Mouse (Mus musculus): ENCODE results near the gene Tab3. TPM values are rescaled to one million over a fixed set of nuclear protein-coding genes. Genes with fewer than 3 reads are reported as not detected.
A peak's percentile ranks its signal among the peaks of the same experiment; 100 is the strongest.

The Tab3 gene
- 9.0 and 9.4 TPM in 2 replicates for polyA plus RNA-seq (2012; rRNA removed)

DNA sequence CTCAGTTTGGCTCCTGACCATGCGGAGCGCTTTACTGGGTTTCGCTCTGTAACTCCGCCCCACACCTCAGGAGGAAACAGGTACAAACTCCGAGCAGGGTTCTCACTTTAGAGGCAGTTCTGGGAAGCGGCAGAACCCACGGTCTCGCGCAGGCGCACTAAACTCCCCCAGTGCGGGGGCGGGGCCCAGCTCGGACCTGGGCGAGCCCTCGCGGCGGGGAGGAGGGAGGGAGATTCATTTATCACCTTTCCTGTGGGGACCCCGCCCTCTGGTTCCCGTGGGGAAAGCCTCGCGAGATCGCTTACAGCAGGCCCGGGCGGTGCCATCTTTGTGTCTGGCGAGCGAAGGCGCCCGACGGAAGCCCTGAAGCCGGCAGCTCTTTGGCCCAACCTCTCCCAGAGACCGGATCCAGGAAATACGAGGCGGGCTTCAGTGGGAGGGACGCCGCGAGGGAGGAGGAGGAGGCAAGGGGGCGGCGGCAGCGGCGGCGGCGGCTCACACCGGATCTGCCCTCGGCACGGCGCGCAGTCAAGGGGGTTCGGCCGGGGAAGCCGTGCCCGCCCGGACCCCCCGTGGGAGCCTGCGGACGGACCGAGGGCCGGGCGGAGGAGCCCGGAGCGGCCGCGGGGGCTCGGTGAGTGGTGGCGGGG lies at the start of gene Tab3:
Tab3 (plus strand) TSS at position 491 of the 650 bp plus-strand sequence.
- Histone ChIP-seq H3K27me3 (ENCODE audit: control insufficient read depth, insufficient read depth, low read length) (no peaks in the 10 kb centered on the region), H3K27ac (ENCODE audit: insufficient read depth, low read length) (no peak within 1 kb of the TSS), H3K4me3 (replicated peaks; ENCODE audit: insufficient read depth, low read depth, low read length) (peak within 1 kb of the TSS; percentile 72), H3K4me1 (ENCODE audit: control insufficient read depth, insufficient read depth, low read length) (no peaks in the 10 kb centered on the region)
- TF ChIP-seq POLR2A (IDR thresholded peaks at IDR 0.05; ENCODE audit: borderline replicate concordance, insufficient read depth, low read length) (no peak; the same call in 1 of the 2 replicates), CTCF (IDR thresholded peaks at IDR 0.05; ENCODE audit: borderline replicate concordance, insufficient read depth, low read depth, low read length) (no peak)
- WGBS = 8% methylated on average over 48 of the region's 64 CpGs
- peak; percentile 93 to 96 for DNase-seq

DNA sequence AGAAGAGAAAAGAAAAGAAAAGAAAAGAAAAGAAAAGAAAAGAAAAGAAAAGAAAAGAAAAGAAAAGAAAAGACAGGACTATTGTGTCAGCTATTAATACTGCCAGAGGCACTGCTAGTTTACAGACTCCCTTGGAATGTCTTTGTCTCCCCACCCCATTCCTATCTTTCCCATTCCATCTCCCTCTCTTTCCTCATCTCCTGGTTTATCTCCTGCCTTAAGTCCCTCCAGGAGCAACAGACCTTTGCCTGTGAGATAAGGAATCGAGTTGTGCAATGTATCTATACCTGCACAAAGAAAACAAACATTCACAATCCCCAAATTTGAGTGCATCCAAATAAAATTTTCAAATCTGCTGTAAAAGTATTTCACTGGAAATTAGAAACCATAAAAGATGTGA lies 48.3 kb upstream of the Tab3 start:
- WGBS = 81% methylated on average over 1 of the region's 1 CpGs
- no peaks in the 10 kb centered on the region for H3K4me1 ChIP-seq (ENCODE audit: control insufficient read depth, insufficient read depth, low read length)
- no peak overlapping the region for H3K4me3 ChIP-seq (replicated peaks; ENCODE audit: insufficient read depth, low read depth, low read length)
- no peak overlapping the region for H3K27ac ChIP-seq (ENCODE audit: insufficient read depth, low read length)
- no peak for DNase-seq
- no peaks in the 10 kb centered on the region for H3K27me3 ChIP-seq (ENCODE audit: control insufficient read depth, insufficient read depth, low read length)
- TF ChIP-seq CTCF (IDR thresholded peaks at IDR 0.05; ENCODE audit: borderline replicate concordance, insufficient read depth, low read depth, low read length) (no peak), POLR2A (IDR thresholded peaks at IDR 0.05; ENCODE audit: borderline replicate concordance, insufficient read depth, low read length) (no peak)

DNA sequence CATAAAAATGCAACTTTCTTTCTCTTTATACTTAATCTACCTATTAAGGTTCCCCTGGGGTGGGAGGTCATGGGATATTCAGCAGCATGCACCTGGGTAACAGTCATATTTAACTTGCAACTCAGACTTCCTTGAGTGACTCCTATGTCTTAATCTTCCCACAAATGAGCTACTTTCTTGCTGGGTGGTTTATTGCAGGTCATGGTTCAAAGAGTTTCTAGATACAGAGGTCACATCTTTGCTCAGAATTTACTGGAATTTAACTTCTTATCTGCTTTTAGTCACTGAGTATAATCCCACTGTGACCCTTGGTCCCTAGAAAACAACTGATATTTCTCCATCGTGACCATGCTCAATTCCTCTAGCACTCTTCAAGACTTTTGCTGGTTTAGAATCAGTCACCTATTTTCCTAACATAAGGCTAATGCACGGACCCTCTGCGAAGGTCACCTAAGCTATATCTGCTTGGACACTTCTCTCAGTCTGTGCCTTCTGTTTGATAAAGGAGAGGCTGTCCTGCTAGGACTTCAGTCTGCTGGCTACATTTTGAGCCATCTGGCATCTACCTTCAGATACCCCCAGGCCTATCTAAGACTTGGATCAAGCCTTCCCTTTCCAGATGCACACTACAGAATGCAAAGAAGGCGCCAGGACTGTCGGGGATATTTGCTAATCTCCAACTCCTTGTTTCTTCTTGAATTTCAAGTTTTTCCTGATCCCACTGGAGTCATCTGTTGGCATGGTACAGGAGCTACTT lies 47.4 kb upstream of the Tab3 start:
- no peak for DNase-seq
- no peaks in the 10 kb centered on the region for H3K27me3 ChIP-seq (ENCODE audit: control insufficient read depth, insufficient read depth, low read length)
- no peaks in the 10 kb centered on the region for H3K4me1 ChIP-seq (ENCODE audit: control insufficient read depth, insufficient read depth, low read length)
- TF ChIP-seq POLR2A (IDR thresholded peaks at IDR 0.05; ENCODE audit: borderline replicate concordance, insufficient read depth, low read length) (no peak), CTCF (IDR thresholded peaks at IDR 0.05; ENCODE audit: borderline replicate concordance, insufficient read depth, low read depth, low read length) (no peak)
- no peak overlapping the region for H3K27ac ChIP-seq (ENCODE audit: insufficient read depth, low read length)
- H3K4me3 ChIP-seq (replicated peaks; ENCODE audit: insufficient read depth, low read depth, low read length) = no peak overlapping the region
- 37% methylated on average over 5 of the region's 5 CpGs for WGBS

DNA sequence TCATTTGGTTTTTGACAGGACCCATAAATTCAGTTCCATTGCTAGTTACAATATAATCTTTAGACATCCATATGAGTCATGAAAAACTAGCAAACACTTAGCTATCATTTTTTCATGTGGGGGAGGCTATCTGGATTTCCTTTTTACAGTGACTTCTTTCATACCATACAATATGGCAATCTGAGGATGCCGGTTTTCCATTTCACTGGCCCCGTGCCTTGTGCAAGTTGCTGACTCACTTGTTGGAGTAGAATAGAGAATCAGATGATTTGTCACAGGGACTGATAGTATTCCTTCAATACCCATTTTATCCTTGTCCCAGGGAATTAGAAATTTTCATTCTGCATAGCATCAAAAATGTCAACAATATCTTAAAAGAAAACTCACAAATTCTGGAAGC lies 14.9 kb upstream of the Tab3 start:
- 79% methylated on average over 2 of the region's 2 CpGs for WGBS
- Histone ChIP-seq H3K4me3 (replicated peaks; ENCODE audit: insufficient read depth, low read depth, low read length) (no peak overlapping the region), H3K27me3 (ENCODE audit: control insufficient read depth, insufficient read depth, low read length) (no peaks in the 10 kb centered on the region), H3K4me1 (ENCODE audit: control insufficient read depth, insufficient read depth, low read length) (no peaks in the 10 kb centered on the region), H3K27ac (ENCODE audit: insufficient read depth, low read length) (no peak overlapping the region)
- no peak for DNase-seq
- TF ChIP-seq POLR2A (IDR thresholded peaks at IDR 0.05; ENCODE audit: borderline replicate concordance, insufficient read depth, low read length) (no peak), CTCF (IDR thresholded peaks at IDR 0.05; ENCODE audit: borderline replicate concordance, insufficient read depth, low read depth, low read length) (no peak)

DNA sequence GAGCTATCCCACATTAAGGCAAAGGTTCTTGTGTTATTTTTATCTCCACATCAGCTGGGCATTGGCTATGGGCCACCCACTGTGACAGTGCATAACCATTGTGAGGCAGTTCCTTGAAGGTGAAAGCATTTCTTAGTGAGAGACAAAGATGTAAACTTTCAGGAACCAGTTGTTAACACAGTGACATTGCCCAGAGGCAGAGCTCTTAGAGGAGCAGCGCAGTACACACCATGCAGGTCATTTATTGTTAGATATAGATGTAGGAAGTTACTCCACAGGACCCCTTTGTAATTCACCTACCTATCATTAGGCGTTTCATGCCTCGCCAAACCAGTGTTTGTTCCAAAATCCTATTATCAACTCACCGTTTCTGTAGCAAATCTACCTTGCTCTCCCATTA lies 7.6 kb upstream of the Tab3 start:
- WGBS = 67% methylated on average over 4 of the region's 4 CpGs
- no peak for TF ChIP-seq POLR2A (IDR thresholded peaks at IDR 0.05; ENCODE audit: borderline replicate concordance, insufficient read depth, low read length)
- Histone ChIP-seq H3K27me3 (ENCODE audit: control insufficient read depth, insufficient read depth, low read length) (no peaks in the 10 kb centered on the region), H3K27ac (ENCODE audit: insufficient read depth, low read length) (no peak overlapping the region), H3K4me3 (replicated peaks; ENCODE audit: insufficient read depth, low read depth, low read length) (no peak overlapping the region), H3K4me1 (ENCODE audit: control insufficient read depth, insufficient read depth, low read length) (no peaks in the 10 kb centered on the region)
- no peak for DNase-seq

DNA sequence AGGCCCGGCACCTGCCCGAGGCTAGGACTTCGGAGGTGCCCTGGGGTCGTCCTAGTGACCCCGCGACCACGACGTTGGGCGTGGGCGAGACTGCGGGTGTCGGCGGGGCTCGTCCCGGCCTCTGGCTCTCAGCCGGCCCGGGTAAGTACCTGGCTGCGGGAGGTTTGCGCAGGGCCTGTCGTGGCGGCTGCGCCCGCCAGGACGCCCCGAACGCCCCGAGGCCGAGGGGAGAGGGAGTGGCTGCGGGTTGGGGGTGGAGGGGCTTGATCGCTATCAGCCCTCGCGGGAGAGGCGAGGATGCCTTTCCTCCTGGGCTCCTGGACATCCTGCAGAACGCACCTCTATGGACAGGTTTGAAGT lies 340 bp downstream of the Tab3 start:
- WGBS = under 1% methylated on average over 18 of the region's 34 CpGs
- TF ChIP-seq POLR2A (IDR thresholded peaks at IDR 0.05; ENCODE audit: borderline replicate concordance, insufficient read depth, low read length) (no peak), CTCF (IDR thresholded peaks at IDR 0.05; ENCODE audit: borderline replicate concordance, insufficient read depth, low read depth, low read length) (no peak)
- Histone ChIP-seq H3K27ac (ENCODE audit: insufficient read depth, low read length) (no peak overlapping the region), H3K4me1 (ENCODE audit: control insufficient read depth, insufficient read depth, low read length) (no peaks in the 10 kb centered on the region), H3K4me3 (replicated peaks; ENCODE audit: insufficient read depth, low read depth, low read length) (peak overlapping the region; percentile 72), H3K27me3 (ENCODE audit: control insufficient read depth, insufficient read depth, low read length) (no peaks in the 10 kb centered on the region)
- DNase-seq = no peak

DNA sequence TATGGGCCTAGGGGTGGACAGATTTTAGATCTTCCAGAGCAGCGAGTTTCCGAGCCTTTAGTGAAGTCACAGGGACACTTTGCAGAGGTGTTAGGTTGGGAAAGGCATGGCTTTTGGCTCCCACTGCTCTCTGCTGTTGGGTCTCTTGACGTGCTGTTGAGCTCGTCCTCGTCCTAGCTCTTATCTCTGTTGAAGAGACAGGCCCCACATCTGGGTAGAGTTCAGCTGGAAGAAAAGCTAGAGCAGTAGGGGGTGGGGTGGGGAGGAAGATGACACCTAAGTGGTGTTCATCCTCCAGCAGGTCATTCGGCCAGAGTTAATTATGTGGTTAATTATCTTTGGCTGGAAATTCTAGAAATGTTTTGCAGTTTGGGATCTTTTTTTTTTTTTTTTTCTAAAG lies 2.5 kb downstream of the Tab3 start:
- TF ChIP-seq CTCF (IDR thresholded peaks at IDR 0.05; ENCODE audit: borderline replicate concordance, insufficient read depth, low read depth, low read length) = no peak
- TF ChIP-seq POLR2A (IDR thresholded peaks at IDR 0.05; ENCODE audit: borderline replicate concordance, insufficient read depth, low read length) = no peak
- no peak for DNase-seq
- H3K27ac ChIP-seq (ENCODE audit: insufficient read depth, low read length) = no peak overlapping the region
- no peaks in the 10 kb centered on the region for H3K4me1 ChIP-seq (ENCODE audit: control insufficient read depth, insufficient read depth, low read length)
- 77% methylated on average over 6 of the region's 6 CpGs for WGBS
- H3K4me3 ChIP-seq (replicated peaks; ENCODE audit: insufficient read depth, low read depth, low read length) = no peak overlapping the region
- H3K27me3 ChIP-seq (ENCODE audit: control insufficient read depth, insufficient read depth, low read length) = no peaks in the 10 kb centered on the region

DNA sequence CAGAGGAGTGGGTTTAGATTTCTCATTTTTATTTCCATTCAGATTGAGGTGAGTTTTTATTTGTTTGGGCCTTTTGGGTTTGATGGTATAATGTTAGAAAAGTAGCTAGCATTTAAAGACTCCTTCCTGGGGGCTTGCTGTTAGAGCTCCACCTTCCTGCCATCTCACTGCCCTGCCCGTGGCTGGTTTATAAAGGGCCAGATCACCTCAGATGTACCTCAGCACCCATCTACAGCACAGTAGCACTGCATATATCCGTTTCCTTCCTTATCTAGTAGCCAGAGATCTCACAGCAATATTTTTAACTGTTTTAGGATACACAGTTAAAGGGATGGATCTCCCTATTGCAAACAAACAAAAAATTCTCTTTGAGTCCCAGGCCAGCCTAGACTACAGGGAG lies 6.9 kb downstream of the Tab3 start:
- Histone ChIP-seq H3K27ac (ENCODE audit: insufficient read depth, low read length) (no peak overlapping the region), H3K27me3 (ENCODE audit: control insufficient read depth, insufficient read depth, low read length) (no peaks in the 10 kb centered on the region), H3K4me1 (ENCODE audit: control insufficient read depth, insufficient read depth, low read length) (no peaks in the 10 kb centered on the region), H3K4me3 (replicated peaks; ENCODE audit: insufficient read depth, low read depth, low read length) (no peak overlapping the region)
- WGBS = 61% methylated on average over 2 of the region's 2 CpGs
- DNase-seq = no peak
- TF ChIP-seq POLR2A (IDR thresholded peaks at IDR 0.05; ENCODE audit: borderline replicate concordance, insufficient read depth, low read length) (no peak), CTCF (IDR thresholded peaks at IDR 0.05; ENCODE audit: borderline replicate concordance, insufficient read depth, low read depth, low read length) (no peak)
